Mouse (Mus musculus): ENCODE measurements at regions not wholly inside any gene's neighbourhood (a gene's known extent, or its start where the extent isn't known, plus 50 kb on each side); places are given as distances from the start of the nearest gene placed in this dataset.
"Not testable (repeated sequence)": the region's sequence is repeated elsewhere in the genome, so short reads cannot be mapped to it uniquely, and the experiment has no call there.

DNA sequence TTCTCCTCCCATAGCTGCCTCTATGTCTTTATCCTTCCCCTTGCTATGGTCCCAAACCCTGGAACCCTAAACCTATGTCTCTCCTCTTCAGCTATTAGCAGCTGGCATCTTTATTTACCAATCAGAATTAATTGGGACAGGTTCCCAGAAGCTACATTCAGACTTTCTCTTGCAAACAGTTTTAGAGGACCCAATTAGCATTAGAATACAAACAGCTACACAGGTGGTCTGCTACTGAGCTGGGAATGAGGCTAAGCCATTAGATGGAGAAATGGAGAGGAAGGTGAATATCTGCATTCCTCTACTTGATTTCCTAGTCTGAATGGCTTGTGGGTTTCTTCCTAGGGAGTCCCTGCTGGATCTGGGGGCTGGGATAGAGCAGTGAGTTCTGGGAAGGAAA lies 611.9 kb downstream of the A830018L16Rik start:
- Histone ChIP-seq H3K4me3 (no peak overlapping the region), H3K27ac (no peak overlapping the region)
- no peak for DNase-seq
- intact Hi-C loops (cut with DNase I) = no loop called here
- no peak for TF ChIP-seq CTCF (IDR thresholded peaks at IDR 0.05)

DNA sequence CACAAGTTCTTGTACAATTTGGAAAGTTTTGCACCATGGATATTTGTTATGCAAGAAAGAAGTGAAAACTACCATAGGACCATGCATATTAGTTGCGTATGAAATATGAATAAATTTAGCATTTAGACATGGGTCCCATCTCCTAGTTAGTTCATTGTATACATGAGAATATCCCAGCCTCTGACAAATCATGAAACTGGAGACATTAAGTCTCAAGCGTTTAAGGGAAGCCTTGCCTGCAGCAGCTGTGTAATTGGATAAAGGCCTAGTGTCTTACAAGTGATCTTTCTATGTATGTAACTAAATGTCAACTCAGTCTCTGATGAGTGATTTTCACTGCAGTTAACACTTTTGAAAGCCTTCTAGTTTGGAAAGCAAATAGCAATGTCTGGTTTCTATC lies 613.5 kb downstream of the A830018L16Rik start:
- DNase-seq = no peak
- no peak for TF ChIP-seq CTCF (IDR thresholded peaks at IDR 0.05)
- Histone ChIP-seq H3K27ac (no peak overlapping the region), H3K4me3 (no peak overlapping the region)
- intact Hi-C loops (cut with DNase I) = no loop called here

DNA sequence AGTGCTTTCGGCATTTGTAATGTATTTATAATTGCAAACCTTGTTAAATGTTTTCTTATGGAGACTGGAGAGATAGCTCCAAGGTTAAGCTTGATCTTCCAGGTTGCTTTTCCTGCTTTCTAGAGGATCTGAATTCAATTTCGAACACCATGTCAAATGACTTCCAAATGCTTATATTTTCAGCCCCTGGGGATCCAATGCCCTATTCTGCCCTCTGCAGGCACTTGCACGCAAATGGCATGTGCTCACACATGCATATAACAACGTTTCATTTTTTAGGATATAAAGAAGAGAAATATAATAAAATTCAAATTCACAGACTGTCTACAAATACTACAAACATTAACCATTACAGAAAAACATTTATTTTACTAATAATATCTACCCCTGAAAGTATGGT lies 614.2 kb downstream of the A830018L16Rik start:
- TF ChIP-seq CTCF (IDR thresholded peaks at IDR 0.05) = no peak
- Histone ChIP-seq H3K4me3 (no peak overlapping the region), H3K27ac (no peak overlapping the region)
- no peak for DNase-seq
- intact Hi-C loops (cut with DNase I) = no loop called here

DNA sequence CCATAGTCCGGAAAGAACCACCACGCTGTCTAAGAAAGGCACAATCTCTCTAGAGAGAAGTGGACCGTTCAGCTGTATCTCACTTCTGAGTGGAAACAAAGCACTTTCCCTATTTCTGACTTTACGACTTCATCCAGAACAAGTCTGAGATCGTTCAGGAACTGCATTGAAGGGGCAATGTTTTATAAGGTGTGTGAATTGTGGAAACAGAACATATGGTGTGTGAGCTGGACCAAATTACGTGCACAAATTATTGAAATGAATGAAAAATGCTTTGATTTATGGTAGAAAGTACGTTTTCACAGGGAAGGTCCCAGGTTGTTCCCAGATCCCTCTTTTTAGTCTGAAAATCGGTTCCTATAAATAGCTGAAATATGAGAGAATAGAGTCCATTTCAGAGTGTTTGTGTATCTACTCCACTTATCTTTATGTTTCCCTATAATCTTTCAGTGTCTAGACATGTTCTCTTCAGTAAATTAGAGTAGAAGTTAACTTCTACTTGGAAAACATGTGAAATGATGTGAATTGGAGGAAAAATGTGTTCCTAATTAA lies 638.1 kb downstream of the A830018L16Rik start:
- intact Hi-C loops (cut with DNase I) = no loop called here

DNA sequence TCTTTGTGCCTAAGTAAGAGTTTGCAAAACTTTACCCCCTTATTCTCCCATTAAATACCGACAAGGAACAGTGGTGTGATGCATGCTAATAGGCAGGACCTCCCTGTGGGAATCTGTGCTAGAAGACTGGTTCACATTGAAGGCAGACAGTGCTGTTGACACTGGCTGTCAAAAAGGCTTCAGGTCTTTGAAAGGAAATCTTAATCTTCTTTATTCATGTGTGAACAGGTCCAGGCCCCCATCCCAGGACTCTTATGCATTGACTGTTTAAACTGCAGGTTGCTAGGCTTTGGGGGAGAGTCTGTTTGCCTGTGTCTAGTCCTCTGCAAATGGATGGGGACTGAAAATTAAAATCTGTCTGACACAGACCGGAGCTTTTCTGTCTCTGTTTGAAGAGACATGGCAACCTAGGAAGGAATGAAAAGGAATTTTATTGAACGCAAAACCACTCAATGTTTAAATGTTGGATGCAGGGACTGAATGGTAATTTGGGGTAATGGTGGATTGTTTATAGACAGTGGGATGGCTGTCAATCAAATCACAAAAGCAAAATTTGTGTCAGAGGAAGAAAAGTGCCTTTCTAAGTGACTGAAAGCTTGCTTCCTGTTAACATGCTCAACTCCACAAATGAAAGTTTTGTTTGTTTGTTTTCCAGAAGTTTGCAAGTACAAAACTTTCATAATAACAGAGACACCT lies 642.1 kb downstream of the A830018L16Rik start:
- no peak for TF ChIP-seq CTCF (IDR thresholded peaks at IDR 0.05)
- intact Hi-C loops (cut with DNase I) = no loop called here
- no peak for DNase-seq
- no peak overlapping the region for H3K27ac ChIP-seq
- H3K4me3 ChIP-seq = no peak overlapping the region

More for the DNA sequence above, 638.1 kb downstream of the A830018L16Rik start:
- TF ChIP-seq CTCF (IDR thresholded peaks at IDR 0.05) = no peak
- no peak overlapping the region for H3K27ac ChIP-seq
- H3K4me3 ChIP-seq = no peak overlapping the region
- no peak for DNase-seq

DNA sequence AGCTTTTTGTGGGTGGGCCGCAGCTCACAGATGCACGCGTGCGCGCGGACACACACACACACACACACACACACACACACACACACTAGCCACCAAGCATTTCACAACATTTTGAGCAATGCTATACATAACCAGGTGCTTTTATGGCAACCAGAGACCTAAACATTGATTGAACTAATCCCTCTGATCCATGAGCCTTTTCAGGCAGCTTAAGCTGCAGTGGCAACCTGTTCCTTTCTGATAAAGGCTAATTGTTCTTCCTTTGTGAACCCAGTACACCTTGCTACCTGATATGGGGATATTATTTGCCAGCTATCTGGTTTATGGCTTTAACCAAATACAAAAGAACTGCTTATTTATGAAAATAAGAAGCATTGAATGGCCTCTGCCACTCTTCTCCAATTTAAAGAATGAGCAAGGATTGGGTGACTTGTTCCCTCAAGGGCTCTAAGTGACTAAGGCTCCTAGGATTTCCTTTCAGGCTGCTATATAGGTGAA lies 651.2 kb downstream of the A830018L16Rik start:
- DNase-seq = no peak
- Histone ChIP-seq H3K4me3 (no peak overlapping the region), H3K27ac (no peak overlapping the region)
- TF ChIP-seq CTCF (IDR thresholded peaks at IDR 0.05) = no peak
- intact Hi-C loops (cut with DNase I) = no loop called here

DNA sequence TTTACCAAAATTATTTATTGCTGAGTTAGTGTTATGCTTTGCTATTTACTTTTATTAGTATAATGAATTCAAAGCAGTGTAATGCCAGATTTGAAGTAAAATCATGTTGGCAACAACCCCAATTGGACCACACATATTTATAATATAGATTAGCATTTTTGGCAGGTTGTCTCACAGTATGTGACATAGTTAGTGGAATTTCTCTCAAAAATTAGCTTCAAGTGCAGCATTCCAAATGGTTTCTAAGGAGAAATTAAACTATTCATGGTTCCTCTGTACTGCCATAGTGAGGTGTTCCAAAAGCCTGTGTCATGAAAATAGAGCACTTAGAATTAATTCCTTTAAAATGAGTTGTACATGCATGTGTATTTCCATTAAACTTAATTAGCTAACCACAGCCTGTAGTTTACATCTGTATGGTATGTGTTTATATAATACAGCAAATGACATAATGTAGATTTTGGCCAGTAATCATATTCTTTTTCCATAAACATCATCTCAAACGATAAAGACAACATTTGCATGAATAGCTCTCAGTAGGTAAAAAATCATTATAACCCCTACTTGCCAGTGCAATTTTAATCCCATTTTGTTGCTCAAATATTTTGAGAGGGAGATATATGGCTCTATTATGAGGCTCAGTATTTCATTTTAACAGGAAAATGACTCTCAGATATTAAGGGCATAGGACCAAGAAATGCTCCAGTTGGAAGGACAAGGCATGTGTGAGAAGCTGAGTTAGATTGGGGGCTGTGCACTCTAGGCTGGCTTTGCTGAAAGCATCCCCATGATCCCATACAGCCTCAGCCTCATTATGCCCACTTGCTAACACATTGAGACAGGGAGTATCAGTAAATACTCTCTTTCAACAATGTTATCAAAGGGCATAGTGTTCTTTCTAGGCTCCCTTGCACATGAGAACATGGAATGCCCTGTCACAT lies 678.9 kb downstream of the A830018L16Rik start:
- no peak for DNase-seq
- no peak overlapping the region for H3K4me3 ChIP-seq
- H3K27ac ChIP-seq = no peak overlapping the region
- intact Hi-C loops (cut with DNase I) = no loop called here
- no peak for TF ChIP-seq CTCF (IDR thresholded peaks at IDR 0.05)

DNA sequence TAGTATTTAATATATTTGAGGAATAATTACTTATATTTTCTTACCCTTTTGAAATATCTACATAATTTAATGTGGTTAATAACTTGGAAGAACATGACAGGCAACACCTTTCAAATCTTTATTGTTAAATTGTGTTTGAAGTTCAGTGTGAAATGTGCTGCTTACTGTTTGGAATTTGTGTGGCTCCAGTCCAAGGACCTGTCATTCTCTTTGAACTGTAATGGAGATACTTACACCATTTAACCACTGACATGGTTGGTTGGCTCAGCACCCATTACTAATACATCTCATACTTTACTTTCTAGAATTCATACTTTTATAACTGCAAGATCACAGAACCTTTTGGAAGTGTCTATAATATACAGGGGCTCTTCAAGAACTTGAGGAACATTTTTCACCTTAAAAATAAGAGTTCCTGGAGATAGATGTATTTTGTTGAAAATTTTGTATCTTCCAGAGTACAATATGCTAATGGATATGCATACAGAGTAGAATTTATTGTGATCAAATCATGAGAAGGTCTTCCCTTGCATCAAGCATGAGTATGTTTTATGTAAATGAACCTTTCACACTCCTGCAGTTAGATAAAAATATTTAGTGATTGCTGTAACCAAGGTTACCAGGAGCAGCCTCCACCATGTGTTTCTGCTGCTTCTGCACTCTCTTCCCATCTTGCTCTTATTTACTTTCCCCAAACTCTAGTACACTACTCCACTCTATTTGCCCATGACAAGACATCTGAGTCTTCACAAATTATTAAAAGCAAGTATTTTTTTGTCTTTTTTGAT lies 701.3 kb downstream of the A830018L16Rik start:
- Histone ChIP-seq H3K4me3 (no peak overlapping the region), H3K27ac (no peak overlapping the region)
- intact Hi-C loops (cut with DNase I) = no loop called here
- no peak for DNase-seq
- TF ChIP-seq CTCF (IDR thresholded peaks at IDR 0.05) = no peak

DNA sequence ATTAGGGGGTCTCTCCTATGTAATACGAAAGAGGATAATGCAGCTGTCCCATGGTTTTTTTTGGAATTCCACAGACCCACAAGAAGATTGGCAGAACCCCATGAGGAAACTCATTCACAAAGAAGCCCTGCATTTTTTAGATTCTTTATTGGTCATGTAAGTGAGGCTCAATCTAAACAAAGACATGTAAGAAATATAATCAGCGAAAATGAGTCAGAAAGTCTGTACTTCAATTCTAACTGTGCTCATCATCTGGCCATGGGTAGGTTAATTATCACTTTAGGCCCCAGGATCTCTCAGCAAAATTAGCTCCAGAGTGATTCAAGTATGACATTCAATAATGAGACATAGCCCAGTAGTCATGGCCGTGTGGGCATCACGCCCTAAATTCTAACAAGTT lies 703.2 kb downstream of the A830018L16Rik start:
- TF ChIP-seq CTCF (IDR thresholded peaks at IDR 0.05) = no peak
- DNase-seq = no peak
- Histone ChIP-seq H3K4me3 (no peak overlapping the region), H3K27ac (no peak overlapping the region)
- intact Hi-C loops (cut with DNase I) = no loop called here

DNA sequence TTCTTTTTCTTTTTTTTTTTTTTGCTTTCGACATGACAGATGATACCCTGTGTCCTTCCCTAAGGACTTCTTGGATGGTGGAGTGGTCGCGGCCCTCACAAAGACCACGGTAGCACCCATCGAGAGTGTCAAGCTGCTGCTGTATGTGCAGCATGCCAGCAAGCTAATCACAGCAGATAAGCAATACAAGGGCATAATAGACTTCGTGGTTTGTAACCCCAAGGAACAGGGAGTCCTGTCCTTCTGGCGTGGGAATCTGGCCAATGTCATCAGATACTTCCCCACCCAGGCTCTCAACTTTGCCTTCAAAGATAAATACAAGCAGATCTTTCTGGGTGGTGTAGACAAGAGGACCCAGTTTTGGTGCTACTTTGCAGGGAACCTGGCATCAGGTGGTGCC lies 707.0 kb downstream of the A830018L16Rik start:
- intact Hi-C loops (cut with DNase I) = no loop called here
- no peak for TF ChIP-seq CTCF (IDR thresholded peaks at IDR 0.05)

DNA sequence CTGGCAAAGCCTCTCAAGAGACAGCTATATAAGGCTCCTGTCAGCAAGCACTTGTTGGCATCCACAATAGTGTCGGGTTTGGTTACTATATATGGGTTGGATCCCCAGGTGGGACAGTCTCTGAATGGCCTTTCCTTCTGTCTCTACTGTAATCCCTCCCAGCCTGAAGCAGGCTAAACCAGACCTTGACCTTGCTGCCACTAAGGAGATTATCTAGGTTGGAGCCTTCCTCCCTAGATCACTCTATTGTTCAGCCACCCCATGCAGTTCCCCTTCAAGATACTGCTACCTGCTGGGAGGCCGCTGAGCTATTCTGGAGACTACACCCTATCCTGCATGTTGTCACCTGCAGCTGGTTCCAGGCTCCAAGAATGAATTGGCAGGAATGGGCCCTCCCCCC lies 712.7 kb downstream of the A830018L16Rik start:
- DNase-seq; H3K4me3 ChIP-seq; H3K27ac ChIP-seq; intact Hi-C loops (cut with DNase I): not testable (repeated sequence)

More for the DNA sequence above, 707.0 kb downstream of the A830018L16Rik start:
- Histone ChIP-seq H3K27ac (no peak overlapping the region), H3K4me3 (no peak overlapping the region)
- no peak for DNase-seq

DNA sequence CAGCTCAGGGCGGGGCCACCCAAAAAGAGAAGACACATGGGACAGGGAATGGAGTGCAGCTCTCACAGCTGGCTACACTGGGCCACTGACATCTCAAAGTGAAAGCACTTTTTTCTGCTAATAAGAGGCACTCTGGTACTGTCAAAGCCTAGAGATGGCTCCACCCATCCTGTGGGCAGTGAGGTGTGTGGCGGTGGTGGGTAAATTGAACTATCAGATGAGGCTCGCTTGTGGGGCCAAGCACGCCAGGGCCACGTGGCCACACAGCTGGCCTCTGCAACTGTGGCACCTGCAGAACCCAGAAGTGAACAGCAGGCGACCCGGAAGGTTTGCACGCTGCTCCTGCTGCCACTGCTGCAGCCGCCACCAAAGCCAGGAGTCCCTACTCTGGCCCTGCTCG lies 756.6 kb downstream of the A830018L16Rik start:
- Histone ChIP-seq H3K4me3 (no peak overlapping the region), H3K27ac (no peak overlapping the region)
- intact Hi-C loops (cut with DNase I) = no loop called here
- no peak for TF ChIP-seq CTCF (IDR thresholded peaks at IDR 0.05)
- no peak for DNase-seq

Measured in gastrocnemius, adult 2 months (tissue).